Mouse (Mus musculus): ENCODE measurements at regions not wholly inside any gene's neighbourhood (a gene's known extent, or its start where the extent isn't known, plus 50 kb on each side); places are given as distances from the start of the nearest gene placed in this dataset.
"Not testable (repeated sequence)": the region's sequence is repeated elsewhere in the genome, so short reads cannot be mapped to it uniquely, and the experiment has no call there.

GRCm38 (mm10) chr14:87215099-87215498, 74.1 kb upstream of the Diaph3 start:
- H3K4me3 ChIP-seq, result no peak overlapping the region
- H3K9me3 ChIP-seq (replicated peaks), result no peaks in the 10 kb centered on the region
- H3K27ac ChIP-seq, result no peak overlapping the region
- peak; percentile 61 for DNase-seq (ENCODE audit: low spot score)
- H3K27me3 ChIP-seq (ENCODE audit: low read depth, poor library complexity, severe bottlenecking), result no peaks in the 10 kb centered on the region
- 38% methylated on average over 2 of the region's 2 CpGs for WGBS
- no peaks in the 10 kb centered on the region for H3K36me3 ChIP-seq
- H3K4me1 ChIP-seq, result no peaks in the 10 kb centered on the region

- no peak overlapping the region for H3K27ac ChIP-seq
- H3K4me1 ChIP-seq, result no peaks in the 10 kb centered on the region
- 78% methylated on average over 7 of the region's 7 CpGs for WGBS
- H3K9me3 ChIP-seq (replicated peaks), result no peaks in the 10 kb centered on the region
- no peak overlapping the region for H3K4me3 ChIP-seq
- no peaks in the 10 kb centered on the region for H3K36me3 ChIP-seq
- DNase-seq (ENCODE audit: low spot score), result no peak
- H3K27me3 ChIP-seq (ENCODE audit: low read depth, poor library complexity, severe bottlenecking), result no peaks in the 10 kb centered on the region
Measured at GRCm38 (mm10) chr14:87217042-87217441, 76.0 kb upstream of the Diaph3 start.

GRCm38 (mm10) chr14:87219975-87220374, 78.9 kb upstream of the Diaph3 start:
- Histone ChIP-seq H3K36me3 (no peaks in the 10 kb centered on the region), H3K4me3 (no peak overlapping the region), H3K9me3 (replicated peaks) (no peaks in the 10 kb centered on the region), H3K27ac (no peak overlapping the region), H3K27me3 (ENCODE audit: low read depth, poor library complexity, severe bottlenecking) (no peaks in the 10 kb centered on the region), H3K4me1 (no peaks in the 10 kb centered on the region)
- DNase-seq (ENCODE audit: low spot score), result no peak
- WGBS, result 88% methylated on average over 3 of the region's 3 CpGs

DNA sequence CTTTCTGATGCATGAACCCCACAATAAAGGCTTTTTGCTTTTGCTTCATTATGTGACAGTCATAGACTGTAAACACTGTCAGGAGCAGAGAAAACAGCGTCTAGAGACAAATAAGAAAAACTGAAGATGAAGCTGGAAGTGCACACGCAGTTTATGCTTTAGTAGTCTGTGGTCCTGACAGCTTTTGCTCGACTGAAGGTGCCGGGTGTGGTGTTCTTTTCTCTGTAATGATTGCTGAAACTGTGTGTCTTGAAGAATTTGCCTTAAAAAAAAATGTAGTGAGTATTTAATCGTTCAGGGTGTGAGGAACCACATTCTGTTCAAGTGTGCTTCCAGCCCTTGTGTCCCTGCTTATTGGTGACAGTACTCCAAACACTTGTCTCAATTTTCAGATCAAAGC, 83.8 kb upstream of the Diaph3 start:
- H3K27ac ChIP-seq, result no peak overlapping the region
- no peaks in the 10 kb centered on the region for H3K36me3 ChIP-seq
- no peak overlapping the region for H3K4me3 ChIP-seq
- 55% methylated on average over 5 of the region's 5 CpGs for WGBS
- H3K27me3 ChIP-seq (ENCODE audit: low read depth, poor library complexity, severe bottlenecking), result no peaks in the 10 kb centered on the region
- DNase-seq (ENCODE audit: low spot score), result no peak
- H3K9me3 ChIP-seq (replicated peaks), result no peaks in the 10 kb centered on the region
- H3K4me1 ChIP-seq, result no peaks in the 10 kb centered on the region

- no peaks in the 10 kb centered on the region for H3K4me1 ChIP-seq
- no peaks in the 10 kb centered on the region for H3K36me3 ChIP-seq
- H3K27ac ChIP-seq, result no peak overlapping the region
- 91% methylated on average over 2 of the region's 2 CpGs for WGBS
- no peaks in the 10 kb centered on the region for H3K9me3 ChIP-seq (replicated peaks)
- DNase-seq (ENCODE audit: low spot score), result no peak
- H3K27me3 ChIP-seq (ENCODE audit: low read depth, poor library complexity, severe bottlenecking), result no peaks in the 10 kb centered on the region
- H3K4me3 ChIP-seq, result no peak overlapping the region
Measured at GRCm38 (mm10) chr14:87249258-87249657, 108.2 kb upstream of the Diaph3 start.

DNA sequence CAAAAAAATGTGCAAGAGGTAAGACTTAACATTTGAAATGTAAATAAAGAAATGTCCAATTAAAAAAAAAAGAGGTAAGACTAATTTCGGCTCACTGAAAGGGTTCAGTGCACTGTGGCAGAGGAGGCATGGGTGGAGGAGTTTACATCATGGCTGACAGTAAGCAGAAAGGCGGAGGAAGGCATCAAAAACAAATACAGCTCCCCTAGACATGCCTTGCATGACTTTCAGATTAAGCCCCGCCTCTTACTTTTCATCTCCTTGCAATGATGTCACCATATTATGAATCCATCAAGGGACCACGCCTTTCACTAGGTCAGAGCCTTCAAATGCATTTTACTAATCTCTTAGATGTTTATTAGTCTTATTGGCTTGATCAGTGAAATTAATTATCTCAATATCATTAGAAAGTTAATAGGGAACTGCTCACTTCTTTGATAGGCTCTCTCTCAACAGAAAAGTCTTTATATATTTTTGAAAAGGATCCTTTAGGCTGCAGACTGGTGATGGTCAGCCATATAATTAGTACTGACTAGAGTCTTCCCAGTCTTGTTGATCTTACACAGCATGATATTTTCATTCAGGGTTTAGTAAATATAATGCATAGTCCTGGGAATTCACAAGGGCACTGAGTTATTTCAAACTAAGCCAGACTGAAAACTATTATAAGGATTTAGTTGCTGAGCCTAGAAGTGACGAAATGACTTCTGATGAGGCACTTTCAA, 114.6 kb upstream of the Diaph3 start:
- Histone ChIP-seq H3K4me1 (no peaks in the 10 kb centered on the region), H3K27me3 (ENCODE audit: low read depth, poor library complexity, severe bottlenecking) (no peaks in the 10 kb centered on the region), H3K27ac (no peak overlapping the region), H3K9me3 (replicated peaks) (no peaks in the 10 kb centered on the region), H3K4me3 (no peak overlapping the region), H3K36me3 (no peaks in the 10 kb centered on the region)
- WGBS, result 92% methylated on average over 5 of the region's 5 CpGs
- DNase-seq (ENCODE audit: low spot score), result no peak

DNA sequence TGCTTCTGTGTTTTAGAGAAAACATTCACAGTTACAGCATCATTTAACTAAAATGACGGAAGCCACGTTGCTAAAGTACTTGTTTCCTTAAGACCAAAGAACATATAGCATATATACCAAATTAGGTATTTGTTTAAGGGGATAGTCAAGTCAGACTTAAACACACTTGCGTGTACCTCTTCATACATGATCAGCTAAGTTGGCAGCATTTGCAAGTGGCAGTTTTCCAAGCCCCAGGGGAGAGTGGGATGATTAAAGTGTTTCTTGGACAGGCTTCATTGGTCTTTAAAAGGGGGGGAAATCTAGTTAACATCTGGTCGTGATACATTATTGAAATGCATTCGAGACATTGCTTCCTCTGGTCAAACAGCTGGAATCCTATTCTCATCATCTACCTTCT, 120.7 kb upstream of the Diaph3 start:
- Histone ChIP-seq H3K4me1 (no peaks in the 10 kb centered on the region), H3K4me3 (no peak overlapping the region), H3K36me3 (no peaks in the 10 kb centered on the region), H3K9me3 (replicated peaks) (no peaks in the 10 kb centered on the region), H3K27ac (no peak overlapping the region), H3K27me3 (ENCODE audit: low read depth, poor library complexity, severe bottlenecking) (no peaks in the 10 kb centered on the region)
- 88% methylated on average over 5 of the region's 5 CpGs for WGBS
- DNase-seq (ENCODE audit: low spot score), result no peak

DNA sequence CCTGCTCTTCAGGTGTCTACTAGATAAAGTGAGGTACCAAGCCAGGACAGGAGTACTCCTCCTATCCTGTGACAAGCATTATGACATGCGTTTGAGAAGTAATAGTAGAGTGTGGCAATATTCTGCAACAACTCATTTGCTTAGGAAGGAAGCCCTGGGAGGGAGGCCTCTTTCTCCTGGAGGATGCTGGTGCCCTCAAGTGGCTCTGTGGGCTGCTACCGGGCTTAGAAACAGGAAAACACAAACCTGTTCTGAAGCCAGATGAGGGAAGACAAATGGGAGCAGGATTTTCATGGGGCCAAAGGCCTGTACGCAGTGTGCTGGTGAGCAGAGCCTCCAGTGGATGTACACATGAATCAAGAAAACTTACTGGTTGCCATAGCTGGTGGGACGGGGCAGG, 123.8 kb upstream of the Diaph3 start:
- DNase-seq (ENCODE audit: low spot score), result no peak
- Histone ChIP-seq H3K36me3 (no peaks in the 10 kb centered on the region), H3K4me3 (no peak overlapping the region), H3K9me3 (replicated peaks) (no peaks in the 10 kb centered on the region), H3K27me3 (ENCODE audit: low read depth, poor library complexity, severe bottlenecking) (no peaks in the 10 kb centered on the region), H3K4me1 (peaks cover 5% of the 10 kb centered on the region), H3K27ac (no peak overlapping the region)
- 84% methylated on average over 4 of the region's 4 CpGs for WGBS

GRCm38 (mm10) chr14:87266309-87266708, 125.3 kb upstream of the Diaph3 start:
- no peak for DNase-seq (ENCODE audit: low spot score)
- Histone ChIP-seq H3K27ac (no peak overlapping the region), H3K36me3 (no peaks in the 10 kb centered on the region), H3K4me3 (no peak overlapping the region), H3K27me3 (ENCODE audit: low read depth, poor library complexity, severe bottlenecking) (no peaks in the 10 kb centered on the region), H3K9me3 (replicated peaks) (no peaks in the 10 kb centered on the region), H3K4me1 (peaks cover 7% of the 10 kb centered on the region)
- 59% methylated on average over 6 of the region's 6 CpGs for WGBS

- not testable (repeated sequence) for DNase-seq (ENCODE audit: low spot score)
- 96% methylated on average over 8 of the region's 8 CpGs for WGBS
Measured at GRCm38 (mm10) chr14:87289266-87289665, 127.2 kb upstream of the Tdrd3 start.

GRCm38 (mm10) chr14:87289708-87290243, 126.7 kb upstream of the Tdrd3 start:
- no peaks in the 10 kb centered on the region for H3K9me3 ChIP-seq (replicated peaks)
- DNase-seq (ENCODE audit: low spot score), result no peak
- H3K27ac ChIP-seq, result no peak overlapping the region
- no peaks in the 10 kb centered on the region for H3K36me3 ChIP-seq
- H3K27me3 ChIP-seq (ENCODE audit: low read depth, poor library complexity, severe bottlenecking), result no peaks in the 10 kb centered on the region
- no peak overlapping the region for H3K4me3 ChIP-seq
- WGBS, result 90% methylated on average over 4 of the region's 4 CpGs
- no peaks in the 10 kb centered on the region for H3K4me1 ChIP-seq

More at GRCm38 (mm10) chr14:87289266-87289665, 127.2 kb upstream of the Tdrd3 start:
- H3K27me3 ChIP-seq (ENCODE audit: low read depth, poor library complexity, severe bottlenecking); H3K27ac ChIP-seq; H3K4me1 ChIP-seq; H3K36me3 ChIP-seq; H3K9me3 ChIP-seq (replicated peaks); H3K4me3 ChIP-seq: not testable (repeated sequence)

GRCm38 (mm10) chr14:87295206-87295605, 121.2 kb upstream of the Tdrd3 start:
- Histone ChIP-seq H3K27me3 (ENCODE audit: low read depth, poor library complexity, severe bottlenecking) (no peaks in the 10 kb centered on the region), H3K4me3 (no peak overlapping the region), H3K4me1 (no peaks in the 10 kb centered on the region), H3K9me3 (replicated peaks) (no peaks in the 10 kb centered on the region), H3K27ac (no peak overlapping the region), H3K36me3 (no peaks in the 10 kb centered on the region)
- DNase-seq (ENCODE audit: low spot score), result no peak
- 89% methylated on average over 3 of the region's 3 CpGs for WGBS

DNA sequence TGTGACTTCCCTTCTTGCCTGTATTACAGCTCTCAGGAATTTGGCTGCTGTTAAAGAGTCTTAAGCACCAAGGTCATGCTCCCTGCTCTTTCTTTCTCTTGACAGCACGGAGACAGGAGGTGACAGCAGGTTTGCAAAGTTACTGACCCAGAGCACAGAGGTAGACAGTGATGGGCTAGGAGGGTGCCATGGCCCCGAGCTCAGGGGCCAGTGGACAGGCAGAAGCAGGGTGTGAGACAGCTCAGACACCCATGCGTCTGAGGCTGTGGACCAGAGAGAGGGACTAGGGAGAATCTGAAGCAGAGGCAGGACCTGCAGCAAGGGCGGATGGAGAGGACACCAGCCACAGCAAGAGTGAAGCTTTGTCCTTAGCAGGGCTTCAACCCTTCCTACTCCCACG, 119.3 kb upstream of the Tdrd3 start:
- no peaks in the 10 kb centered on the region for H3K4me1 ChIP-seq
- H3K27me3 ChIP-seq (ENCODE audit: low read depth, poor library complexity, severe bottlenecking), result no peaks in the 10 kb centered on the region
- no peaks in the 10 kb centered on the region for H3K36me3 ChIP-seq
- 46% methylated on average over 5 of the region's 5 CpGs for WGBS
- no peak overlapping the region for H3K27ac ChIP-seq
- H3K4me3 ChIP-seq, result no peak overlapping the region
- DNase-seq (ENCODE audit: low spot score), result no peak
- H3K9me3 ChIP-seq (replicated peaks), result no peaks in the 10 kb centered on the region

GRCm38 (mm10) chr14:87300838-87301237, 115.6 kb upstream of the Tdrd3 start:
- no peaks in the 10 kb centered on the region for H3K36me3 ChIP-seq
- H3K27ac ChIP-seq, result no peak overlapping the region
- no peaks in the 10 kb centered on the region for H3K4me1 ChIP-seq
- WGBS, result 73% methylated on average over 4 of the region's 4 CpGs
- H3K4me3 ChIP-seq, result no peak overlapping the region
- no peaks in the 10 kb centered on the region for H3K27me3 ChIP-seq (ENCODE audit: low read depth, poor library complexity, severe bottlenecking)
- DNase-seq (ENCODE audit: low spot score), result no peak
- no peaks in the 10 kb centered on the region for H3K9me3 ChIP-seq (replicated peaks)

Data from limb, embryonic 10.5 days (tissue).